Mouse (Mus musculus) spleen, embryonic (tissue): ENCODE measurements around the gene Cachd1.

Experiments
- CTCF ChIA-PET: fragments of 350-600 bp; sonication (Branson Sonifier 250); formaldehyde crosslinking; loops from one replicate; lab custom pipeline; 2022; lab: Charles Lee

Cachd1 gene

DNA sequence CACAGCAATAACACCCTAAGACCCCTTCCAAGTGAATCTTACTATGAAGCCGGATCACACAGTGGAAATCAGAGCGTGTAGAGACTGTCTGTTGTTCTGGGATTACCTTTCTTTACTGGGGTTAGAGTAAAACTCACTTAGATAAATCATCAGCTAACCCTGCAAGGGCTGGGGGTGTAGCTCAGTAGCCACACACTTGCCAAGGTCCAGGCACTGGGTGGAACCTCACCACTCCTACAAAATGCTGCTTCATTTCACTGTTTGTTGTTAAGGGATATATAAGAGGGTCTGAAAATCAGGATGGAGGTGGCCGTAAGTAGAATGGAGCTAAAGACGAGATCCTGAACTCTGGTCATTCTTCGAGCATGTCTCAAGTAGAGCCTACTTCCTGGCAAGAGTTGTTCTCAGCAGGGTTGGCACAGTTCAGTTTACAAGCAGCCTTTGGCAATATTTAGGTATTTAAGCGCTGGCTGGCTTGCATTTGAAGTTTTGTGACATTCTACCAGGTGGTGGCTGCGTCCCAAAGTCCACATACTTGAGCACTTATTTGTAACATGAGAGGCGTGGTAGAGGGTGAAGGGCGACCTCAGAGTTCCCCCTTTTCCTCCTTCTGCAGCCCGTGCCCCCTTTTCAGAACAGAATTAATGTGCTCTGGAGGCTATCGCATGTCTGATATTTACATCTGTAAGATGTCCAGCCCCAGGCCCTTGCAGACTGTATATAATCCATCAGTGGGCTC, 146.5 kb downstream of the Cachd1 start:
- CTCF ChIA-PET, result no interaction called here

DNA sequence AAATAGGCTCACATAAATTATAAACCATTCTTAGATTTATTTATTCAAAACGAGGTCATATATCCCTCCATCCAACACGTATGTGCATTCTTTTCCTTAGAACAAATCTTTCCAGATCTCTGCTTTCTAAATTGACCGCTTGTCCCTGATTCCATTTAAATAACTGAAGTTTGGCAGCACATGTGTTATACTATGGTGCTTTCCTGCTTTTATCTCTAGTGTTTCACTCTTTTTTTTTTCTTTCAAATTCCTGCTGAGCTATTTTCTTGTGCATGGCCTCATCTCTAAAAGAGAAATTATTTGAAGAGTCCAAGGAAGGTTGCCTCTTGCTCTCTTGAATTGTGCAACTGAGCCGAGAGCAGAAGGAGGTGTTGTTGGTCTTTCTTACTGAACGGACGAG, 147.1 kb downstream of the Cachd1 start:
- CTCF ChIA-PET, result no interaction called here

DNA sequence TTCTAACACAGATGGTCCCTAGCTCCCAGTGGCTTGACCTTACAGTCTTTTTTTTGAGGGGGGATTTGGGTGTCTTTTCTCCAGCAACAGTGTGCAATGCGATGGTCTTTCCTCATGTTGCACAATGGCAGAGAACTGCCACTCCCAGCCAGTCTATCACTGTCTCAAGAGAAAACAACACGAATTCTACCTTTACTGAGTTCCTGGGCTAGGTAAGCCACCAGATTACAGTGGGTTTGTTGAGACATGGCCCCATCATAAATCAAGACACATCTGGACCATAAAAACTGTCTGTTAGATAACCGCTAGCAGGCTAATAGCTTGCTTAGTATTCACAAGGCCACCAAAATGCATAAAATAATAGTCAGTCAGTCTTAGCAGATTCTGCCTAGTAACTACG, 147.8 kb downstream of the Cachd1 start:
- CTCF ChIA-PET, result no interaction called here

DNA sequence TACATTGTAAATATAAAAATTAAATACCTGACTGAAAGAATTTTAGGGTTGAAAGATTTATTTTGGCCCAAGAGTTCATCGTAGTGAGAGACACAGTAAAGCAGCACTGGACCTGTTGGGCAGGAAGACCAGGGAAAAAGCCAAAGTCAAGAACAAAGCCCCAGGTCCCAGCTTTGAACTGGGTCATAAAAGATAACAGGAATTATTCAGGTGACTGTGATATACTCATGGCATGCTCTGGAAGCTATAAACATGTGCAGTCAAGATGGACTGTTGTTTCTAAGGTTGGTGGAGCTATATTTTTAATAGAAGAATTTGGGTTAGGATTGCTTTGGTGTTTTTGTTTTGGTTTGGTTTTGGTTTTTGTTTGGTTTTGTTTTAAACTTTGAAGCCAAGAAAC, 148.7 kb downstream of the Cachd1 start:
- CTCF ChIA-PET, result no interaction called here

DNA sequence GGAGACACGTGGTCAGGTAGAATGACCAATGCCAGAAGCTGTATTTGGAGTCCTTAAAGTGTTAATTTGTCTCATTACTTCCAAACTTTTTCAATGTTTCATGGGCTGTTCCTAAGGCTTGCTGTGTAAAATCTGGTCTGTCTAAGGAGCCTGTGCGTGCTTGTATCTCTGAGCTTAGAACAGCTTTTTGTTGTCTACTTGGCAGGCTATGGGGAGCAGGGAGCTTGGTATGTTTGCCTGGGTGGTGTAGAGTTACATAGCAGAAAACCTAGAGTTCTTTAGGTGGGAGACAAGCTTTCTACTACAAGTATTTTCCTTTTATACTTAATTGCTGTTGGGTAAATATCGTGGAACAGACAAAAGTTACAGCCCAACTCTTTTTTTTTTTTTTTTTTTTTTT, 150.1 kb downstream of the Cachd1 start:
- CTCF ChIA-PET, result no interaction called here

DNA sequence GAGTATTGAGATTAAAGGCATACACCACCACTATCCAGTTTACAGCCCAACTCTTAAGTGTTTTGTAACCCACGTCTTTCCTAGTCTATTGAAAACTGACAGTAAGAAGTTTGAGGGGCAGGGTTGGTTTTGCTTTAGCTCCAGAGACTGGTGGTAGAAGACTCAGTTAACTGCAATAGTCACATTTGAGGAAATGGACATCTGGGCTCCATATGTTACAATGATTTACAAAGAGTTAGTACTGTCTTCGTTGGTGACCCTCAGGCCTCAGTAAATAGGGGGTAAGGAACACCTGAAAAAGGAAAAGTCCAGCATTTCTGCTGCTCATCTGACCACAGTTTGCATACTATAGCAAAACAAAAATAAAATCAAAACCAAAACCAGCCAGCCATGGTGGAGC, 150.6 kb downstream of the Cachd1 start:
- CTCF ChIA-PET, result no interaction called here

DNA sequence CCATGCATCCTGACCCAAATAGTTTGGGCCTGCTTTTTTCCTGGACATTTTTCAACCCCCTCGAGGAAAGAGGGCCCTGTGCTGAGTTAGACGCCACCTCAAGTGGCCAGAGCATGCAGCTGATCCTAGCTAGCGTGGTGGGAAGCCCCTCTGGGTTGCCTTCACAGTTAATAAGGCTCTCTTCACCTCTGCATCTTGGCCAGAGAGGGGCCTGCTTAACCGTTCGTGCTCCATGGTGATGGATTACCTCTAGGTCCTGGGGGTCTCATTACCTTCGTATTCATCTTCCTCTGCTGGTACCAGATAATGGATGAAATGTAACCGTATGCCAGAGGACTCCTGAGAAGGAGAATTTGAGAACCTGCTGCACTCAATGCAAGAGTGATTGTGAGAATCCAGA, 167.2 kb downstream of the Cachd1 start:
- CTCF ChIA-PET, result no interaction called here

DNA sequence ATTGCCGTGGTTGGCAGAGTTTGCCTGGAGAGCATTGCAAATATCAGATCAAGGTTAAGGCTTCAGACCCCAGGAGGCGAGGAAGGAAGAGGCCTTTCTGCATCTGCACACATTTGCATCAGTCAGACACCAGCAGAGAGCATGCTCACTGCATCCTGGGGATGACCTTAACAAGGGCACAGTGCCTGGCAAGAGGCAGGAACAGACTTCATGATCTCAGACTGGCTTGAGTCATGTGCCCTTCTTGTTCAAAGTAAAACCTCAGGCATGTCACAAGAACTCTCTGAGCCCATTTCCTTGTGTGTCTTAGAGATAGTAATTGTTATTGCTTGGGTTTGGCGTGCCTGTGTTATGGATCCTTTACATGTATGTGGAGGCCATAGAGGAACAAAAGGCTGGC, 167.8 kb downstream of the Cachd1 start:
- CTCF ChIA-PET, result no interaction called here

DNA sequence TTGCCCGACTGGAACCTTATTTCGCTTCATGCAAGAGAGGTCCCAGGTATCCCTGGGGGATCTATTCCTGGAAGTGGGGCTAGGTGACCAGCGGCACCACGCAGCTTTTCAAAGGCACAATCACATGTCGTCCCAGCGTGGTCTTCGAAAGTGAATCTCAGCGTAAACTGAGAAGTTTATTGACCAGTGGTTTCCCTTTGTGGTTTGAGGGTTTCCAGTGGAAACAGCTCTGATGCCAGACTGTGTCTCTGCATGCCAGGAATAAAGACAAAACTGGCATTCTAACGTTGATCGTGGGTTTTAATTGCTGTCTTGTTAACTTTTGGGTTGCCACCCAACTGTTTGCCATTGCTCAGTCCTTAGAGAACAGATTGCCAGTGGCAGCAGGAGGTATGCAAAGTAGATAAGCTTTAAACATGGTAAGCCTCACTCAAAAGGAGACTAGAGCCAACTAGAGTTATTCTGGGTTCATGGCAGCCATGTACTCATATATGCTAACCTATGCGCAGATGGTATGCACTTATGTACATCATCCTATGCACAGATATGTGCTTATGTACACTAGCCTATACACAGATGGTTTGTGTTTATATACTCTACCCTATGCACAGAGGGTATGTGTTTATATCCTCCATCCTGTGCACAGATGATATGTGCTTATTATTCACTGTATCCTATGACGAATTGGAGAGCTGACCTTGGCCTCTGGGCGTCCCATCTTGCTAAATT, 168.9 kb downstream of the Cachd1 start:
- CTCF ChIA-PET, result no interaction called here

DNA sequence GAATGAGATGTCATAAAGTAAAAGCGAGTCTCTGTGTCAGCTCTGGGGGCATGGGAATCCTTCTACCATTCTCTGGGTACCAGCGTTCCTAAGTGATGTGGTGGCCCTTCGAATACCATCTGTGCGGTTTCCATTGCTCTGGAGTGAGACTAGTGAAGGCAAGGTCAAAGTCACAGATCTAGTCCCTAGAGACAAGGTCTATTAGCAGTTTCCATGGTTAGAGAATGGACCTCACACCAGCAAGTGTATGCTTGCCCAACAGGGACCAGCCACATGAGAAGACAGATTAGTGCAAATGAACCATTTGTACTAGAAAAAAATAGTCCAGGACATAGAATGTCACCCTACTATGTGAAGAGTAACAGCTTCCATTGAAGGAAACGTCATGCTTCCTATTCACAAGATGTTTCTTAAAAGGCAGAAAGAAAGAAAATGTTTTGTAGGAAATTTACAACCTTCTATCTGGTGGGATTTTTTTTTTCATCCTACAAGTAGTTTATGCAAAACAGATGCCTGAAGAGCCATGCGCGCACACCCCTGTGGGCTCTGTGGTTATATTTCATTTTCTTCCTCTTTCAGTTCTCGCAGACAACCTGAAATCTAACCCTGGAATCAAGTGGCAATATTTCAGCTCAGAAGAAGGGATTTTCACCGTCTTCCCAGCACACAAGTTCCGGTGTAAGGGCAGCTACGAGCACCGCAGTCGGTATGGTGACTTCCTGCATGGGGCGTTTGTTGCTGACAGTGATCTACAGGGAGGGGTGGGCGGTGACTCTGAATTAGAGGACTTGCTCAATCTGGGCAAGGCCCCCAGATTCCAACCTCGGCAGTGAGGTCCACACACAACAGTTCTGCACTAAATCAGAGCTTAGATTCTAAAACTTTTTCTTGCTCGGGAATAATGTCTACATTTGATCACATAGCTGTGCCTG, 172.3 kb downstream of the Cachd1 start:
- CTCF ChIA-PET, result no interaction called here

DNA sequence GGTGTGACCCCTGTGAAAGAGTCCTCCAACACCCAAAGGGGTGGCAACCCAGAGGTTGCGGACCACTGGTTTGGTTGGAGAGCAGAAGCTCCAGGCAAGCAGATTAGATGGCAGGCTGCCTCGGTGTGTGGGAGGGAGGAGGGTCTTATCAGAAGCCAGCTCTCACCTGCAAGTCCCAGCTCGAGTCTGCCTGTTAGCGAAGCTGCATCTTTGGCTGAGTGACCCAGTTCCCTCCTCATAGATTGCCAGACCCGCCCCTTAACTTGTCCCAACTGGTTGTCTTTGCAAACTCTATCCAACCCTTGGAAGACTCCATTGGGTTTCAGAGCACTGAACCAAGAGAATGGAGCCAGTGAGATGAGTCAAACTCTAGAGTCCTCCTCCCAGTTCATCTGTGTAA, 173.8 kb downstream of the Cachd1 start:
- CTCF ChIA-PET, result no interaction called here

DNA sequence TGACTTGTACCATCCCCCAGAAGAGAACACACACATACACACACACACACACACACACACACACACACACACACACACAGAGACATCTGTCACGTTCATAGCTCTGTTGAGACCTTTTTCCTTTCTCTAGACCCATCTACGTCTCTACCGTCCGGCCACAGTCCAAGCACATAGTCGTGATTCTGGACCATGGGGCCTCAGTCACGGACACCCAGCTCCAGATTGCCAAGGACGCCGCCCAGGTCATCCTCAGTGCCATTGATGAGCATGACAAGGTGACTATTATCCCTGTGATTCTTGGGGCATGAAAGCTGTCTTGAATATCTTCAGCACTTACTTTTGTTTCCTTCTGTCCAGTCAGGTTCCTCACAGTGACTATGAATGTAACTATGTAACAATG, 175.4 kb downstream of the Cachd1 start:
- CTCF ChIA-PET, result interaction anchor here (0.6 kb wide), 1 partner anchor 54 kb away, joined by 4 read pairs; no protein-coding TSS in a partner anchor

DNA sequence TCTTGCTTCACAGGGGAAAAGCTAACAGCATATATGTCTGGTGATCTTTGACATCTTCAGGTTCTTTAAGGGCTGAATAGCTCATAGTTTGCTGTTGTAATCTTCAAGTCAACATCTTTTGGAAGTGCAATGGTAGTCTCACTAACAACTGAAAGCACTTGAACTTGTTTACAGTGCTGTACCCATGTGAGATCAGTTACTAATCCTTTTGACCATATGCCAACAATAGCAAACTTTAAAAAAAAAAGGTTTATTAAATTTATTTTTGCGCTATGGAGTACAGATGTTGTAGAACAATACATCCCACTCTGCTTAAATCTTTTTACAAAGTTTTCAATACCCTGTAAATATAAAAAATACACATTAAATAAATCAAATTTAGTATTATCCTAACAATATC, 186.9 kb downstream of the Cachd1 start:
- CTCF ChIA-PET, result no interaction called here

DNA sequence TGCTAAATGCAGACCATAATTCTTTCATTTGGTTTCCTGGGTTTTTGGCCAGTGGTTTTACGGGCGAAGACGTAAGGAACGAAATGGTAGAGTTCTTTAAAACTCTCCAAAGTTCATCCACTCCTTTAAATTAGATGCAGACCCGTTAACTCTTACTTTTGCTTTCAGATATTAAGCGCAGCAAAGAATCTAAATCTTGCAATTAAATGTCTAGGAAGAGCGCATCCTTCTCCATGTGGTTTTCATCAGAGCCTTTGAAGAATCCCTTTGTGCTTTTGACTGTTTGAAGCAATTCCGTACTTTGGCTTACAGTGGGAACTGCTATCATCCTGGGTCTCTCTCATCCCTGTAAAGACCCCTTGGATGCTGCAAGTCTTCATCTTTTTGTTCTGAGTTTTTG, 187.3 kb downstream of the Cachd1 start:
- CTCF ChIA-PET, result no interaction called here

DNA sequence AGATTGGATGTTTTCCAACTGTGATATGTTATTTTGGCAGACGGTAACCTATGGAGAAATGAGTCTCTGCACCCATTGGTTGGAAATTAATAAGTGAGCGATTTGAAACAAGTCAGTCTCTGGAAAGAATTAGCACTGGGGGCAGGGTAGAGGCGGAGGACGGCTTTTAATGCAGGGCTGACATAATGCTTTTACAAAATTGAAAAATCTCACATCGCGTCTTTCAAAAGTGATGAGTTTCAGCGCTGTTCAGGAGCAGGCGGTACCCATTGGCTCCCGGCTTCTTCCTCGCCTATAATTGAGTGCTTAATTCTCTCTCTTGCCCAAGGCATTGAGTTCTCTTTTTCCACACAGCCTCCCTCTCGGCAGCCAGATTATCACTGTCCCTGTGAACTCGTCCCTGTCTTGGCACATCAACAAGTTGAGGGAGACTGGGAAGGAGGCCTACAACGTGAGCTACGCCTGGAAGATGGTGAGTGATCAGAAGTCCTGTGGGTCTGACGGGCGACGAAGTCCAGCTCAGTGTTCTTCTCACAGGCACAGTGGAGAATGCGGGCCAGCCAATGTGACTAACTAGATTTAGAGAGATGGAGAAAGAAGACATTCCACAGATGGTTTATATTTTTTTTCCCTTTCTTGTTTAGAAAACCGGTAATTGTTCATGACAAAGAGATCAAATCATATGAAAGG, 191.4 kb downstream of the Cachd1 start:
- CTCF ChIA-PET, result no interaction called here

DNA sequence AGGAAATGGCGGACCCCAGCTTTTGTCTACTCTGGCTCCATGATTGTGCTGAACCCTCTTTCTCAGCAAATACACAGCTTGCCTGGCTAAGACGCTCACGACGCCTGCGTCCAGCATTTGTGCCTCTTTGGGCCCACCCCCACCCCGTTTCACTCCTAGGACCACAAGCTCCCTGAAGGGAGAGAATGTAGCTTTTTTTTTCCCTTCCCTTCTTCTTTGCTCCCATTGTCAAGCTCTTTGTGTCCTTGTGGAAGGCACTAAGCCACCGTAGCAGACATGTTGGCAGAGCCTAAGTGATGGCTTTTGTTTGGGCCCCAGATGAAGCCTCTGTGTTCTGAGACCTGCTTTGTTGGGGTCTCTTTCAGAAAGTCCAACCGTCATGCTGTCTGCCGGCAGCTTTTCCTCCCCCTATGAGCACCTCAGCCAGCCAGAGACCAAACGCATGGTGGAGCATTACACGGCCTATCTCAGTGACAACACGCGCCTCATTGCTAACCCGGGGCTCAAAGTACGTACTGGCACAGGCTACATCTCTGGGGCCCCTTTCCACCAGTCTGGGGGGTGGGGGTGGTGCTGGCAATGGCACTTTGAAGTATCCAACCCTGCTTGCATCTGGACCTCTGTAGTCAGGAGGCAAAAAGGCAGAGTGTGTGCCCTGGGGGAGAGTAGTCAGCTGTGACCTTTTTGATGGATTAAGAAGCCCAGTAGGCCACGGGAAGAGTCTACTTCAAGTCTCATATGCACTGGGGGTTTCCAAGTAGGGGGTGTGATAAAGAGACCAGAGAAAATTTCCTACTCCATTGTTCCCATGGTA, 197.4 kb downstream of the Cachd1 start:
- CTCF ChIA-PET, result no interaction called here

DNA sequence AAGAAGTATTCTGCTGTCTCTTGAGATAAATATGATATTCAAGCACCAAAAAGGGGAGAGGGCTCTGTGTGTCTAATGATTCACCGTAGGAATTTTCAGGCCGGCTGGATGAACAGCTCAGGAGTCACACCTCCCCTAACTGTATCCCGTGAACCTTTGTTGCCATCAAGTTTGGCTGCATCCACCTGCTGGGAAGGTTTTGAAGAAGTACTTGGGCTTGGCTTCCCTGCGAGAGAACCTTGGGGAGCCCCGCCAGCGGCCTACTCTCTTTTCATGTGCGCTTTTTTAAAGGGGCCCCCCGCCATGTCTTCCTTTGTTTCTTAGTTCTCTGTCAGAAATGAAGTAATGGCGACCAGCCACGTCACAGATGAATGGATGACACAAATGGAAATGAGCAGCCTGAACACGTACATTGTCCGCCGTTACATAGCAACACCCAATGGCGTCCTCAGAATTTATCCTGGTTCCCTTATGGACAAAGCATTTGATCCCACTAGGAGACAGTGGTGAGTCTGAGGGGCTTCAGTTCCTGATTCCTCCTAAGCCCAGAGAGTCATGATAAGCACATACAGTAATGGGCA, 198.1 kb downstream of the Cachd1 start:
- CTCF ChIA-PET, result no interaction called here

DNA sequence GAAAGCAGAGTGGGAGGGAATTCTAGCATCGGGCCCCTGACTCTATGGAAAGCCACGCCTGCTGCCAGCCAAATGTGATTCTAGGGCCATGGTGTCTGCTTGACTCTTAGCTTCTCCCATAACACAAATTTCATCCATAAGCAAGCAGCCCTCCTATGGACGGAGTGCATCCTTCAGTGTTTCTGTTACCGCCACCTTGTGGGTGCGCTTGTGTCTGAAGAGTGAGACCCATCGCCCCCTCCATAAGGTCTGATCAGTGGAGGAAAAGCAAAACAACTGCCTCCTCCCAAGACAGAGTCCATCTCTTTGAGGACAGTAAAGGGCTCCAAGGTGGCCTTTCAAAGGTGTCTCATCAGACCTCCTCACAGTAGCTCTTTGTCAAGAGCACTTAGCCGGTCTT, 201.0 kb downstream of the Cachd1 start:
- CTCF ChIA-PET, result interaction anchor here (0.6 kb wide), 1 partner anchor 46 kb away, joined by 10 read pairs; no protein-coding TSS in a partner anchor

DNA sequence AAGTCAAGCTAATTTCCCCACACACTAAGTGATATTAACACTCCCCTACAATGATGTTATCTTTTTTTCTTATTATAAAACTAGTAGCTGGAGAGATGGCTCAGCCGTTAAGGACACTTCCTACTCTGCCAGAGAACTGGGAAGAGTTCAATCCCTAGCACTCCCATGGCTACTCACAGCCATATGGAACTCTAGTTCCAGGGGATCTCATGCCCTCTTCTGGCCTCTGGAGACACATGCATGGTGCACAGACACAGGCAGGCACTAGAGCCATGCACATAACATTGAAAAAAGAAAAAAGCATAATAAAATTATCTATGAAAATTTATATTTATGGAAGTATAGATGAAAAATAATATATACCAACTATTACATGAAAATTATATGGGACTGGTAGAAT, 210.7 kb downstream of the Cachd1 start:
- CTCF ChIA-PET, result no interaction called here

DNA sequence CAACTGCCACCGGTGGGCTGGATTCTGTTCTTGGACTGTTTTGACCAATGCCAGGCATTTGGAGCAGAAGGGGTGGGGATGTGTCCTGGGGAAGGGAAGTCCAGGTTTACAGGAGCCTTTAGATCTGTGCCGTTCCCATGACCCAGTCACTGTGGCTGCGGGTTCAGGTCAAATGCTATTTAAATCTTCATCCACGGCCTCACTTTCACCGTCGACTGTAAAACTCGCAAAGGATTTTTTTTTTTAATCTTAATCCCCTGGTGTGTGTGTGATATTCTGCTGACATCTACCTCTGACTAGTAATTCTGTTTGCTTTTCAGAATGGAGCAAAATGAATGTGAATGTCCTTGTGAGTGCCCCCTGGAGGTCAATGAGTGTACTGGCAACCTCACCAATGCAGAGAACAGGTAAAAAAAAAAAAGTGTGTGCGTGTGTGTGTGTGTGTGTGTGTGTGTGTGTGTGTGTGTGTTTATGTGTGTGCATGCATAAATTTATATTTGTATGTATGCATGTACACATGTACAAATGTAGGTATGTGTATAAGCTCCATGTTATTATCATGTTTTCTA, 211.8 kb downstream of the Cachd1 start:
- CTCF ChIA-PET, result no interaction called here
